Mouse (Mus musculus): ENCODE results near the gene Olfr1392. TPM values are rescaled to one million over a fixed set of nuclear protein-coding genes. Genes with fewer than 3 reads are reported as not detected.

Gene Olfr1392
- polyA plus RNA-seq, 2 experiments = 0.01 TPM; not detected in 1

DNA sequence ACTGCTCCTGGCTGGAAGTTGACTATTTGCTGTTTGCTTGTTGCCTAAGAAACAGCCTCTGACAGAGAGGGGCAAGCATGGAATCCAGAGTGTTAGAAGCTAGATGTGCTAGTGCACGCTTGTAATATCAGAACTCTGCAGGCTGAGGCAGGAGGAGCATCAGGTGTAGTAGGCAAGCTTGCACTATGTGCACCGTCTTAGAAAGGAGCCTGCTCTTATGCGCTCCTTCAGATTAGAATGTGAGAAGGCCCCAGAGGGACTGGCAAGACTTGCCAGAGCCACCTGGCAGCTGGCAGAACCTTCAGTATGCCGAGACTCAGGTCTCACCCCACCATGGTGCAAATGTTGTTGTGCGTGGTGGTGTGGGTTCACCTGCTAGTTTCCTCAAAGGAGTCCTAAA lies 33.0 kb upstream of the Olfr1392 start:
- Histone ChIP-seq H3K4me2 (ENCODE audit: low read depth) (peak overlapping the region; percentile 73), H3K4me1 (replicated peaks; ENCODE audit: control insufficient read depth in 2 of 2, insufficient read depth in 2 of 2, low read length in 1 of 2) (peaks cover 28 to 43% of the 10 kb centered on the region in 2 experiments), H3K36me3 (replicated peaks; ENCODE audit: control insufficient read depth, insufficient read depth, low read depth) (peaks cover 21% of the 10 kb centered on the region), H3K9me3 (ENCODE audit: control insufficient read depth, low read length) (no peaks in the 10 kb centered on the region), H3K27me3 (ENCODE audit: control insufficient read depth, insufficient read depth, low read length) (no peaks in the 10 kb centered on the region), H3K9ac (replicated peaks) (peak overlapping the region; percentile 10; the same call in 1 of the 2 replicates), H3K27ac (peak overlapping the region; percentile 81), H3K4me3 (ENCODE audit: insufficient read depth in 1 of 2, low read depth in 2 of 2, low read length in 2 of 2) (peak overlapping the region; percentile 82)
- 38% methylated on average over 5 of the region's 5 CpGs for WGBS (ENCODE audit: insufficient replicate concordance)
- ATAC-seq (ENCODE audit: insufficient read depth) (no peak), DNase-seq (ENCODE audit: low read depth in 3 of 3, low spot score in 3 of 3) (no peak)
- TF ChIP-seq CTCF (IDR thresholded peaks at IDR 0.05; ENCODE audit: low read depth) = no peak

DNA sequence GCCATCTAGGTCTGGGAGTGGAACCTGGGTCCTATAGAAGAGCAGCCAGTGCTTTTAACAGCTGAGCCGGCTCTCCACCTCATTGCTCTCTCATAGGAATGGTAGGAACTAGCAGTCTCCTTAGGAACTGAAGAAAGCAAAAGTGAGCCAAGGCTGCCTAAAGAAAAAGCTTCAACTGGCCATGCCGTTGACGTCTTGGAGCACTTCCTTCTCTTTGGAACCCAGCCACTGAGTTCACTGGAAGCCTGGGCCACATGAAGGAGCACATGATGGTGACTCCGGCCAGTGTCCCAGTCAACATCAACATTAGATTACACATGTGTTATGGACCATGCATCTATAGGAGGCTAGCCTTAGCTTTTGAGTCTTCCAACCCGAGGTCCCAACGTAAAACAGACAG lies 32.0 kb upstream of the Olfr1392 start:
- ATAC-seq (ENCODE audit: insufficient read depth) (no peak), DNase-seq (ENCODE audit: low read depth in 3 of 3, low spot score in 3 of 3) (no peak)
- Histone ChIP-seq H3K4me2 (ENCODE audit: low read depth) (peak overlapping the region; percentile 73; the same call in 1 of the 2 replicates), H3K27me3 (ENCODE audit: control insufficient read depth, insufficient read depth, low read length) (no peaks in the 10 kb centered on the region), H3K4me1 (replicated peaks; ENCODE audit: control insufficient read depth in 2 of 2, insufficient read depth in 2 of 2, low read length in 1 of 2) (peaks cover 21 to 37% of the 10 kb centered on the region in 2 experiments), H3K27ac (no peak overlapping the region), H3K9ac (replicated peaks) (no peak overlapping the region; the same call in 1 of the 2 replicates), H3K4me3 (ENCODE audit: insufficient read depth in 1 of 2, low read depth in 2 of 2, low read length in 2 of 2) (no peak overlapping the region), H3K36me3 (replicated peaks; ENCODE audit: control insufficient read depth, insufficient read depth, low read depth) (peaks cover 25% of the 10 kb centered on the region), H3K9me3 (ENCODE audit: control insufficient read depth, low read length) (no peaks in the 10 kb centered on the region)
- TF ChIP-seq EP300 (IDR thresholded peaks at IDR 0.05; ENCODE audit: low read depth) (no peak), CTCF (IDR thresholded peaks at IDR 0.05; ENCODE audit: low read depth) (no peak)
- WGBS (ENCODE audit: insufficient replicate concordance) = 77% methylated on average over 6 of the region's 6 CpGs

DNA sequence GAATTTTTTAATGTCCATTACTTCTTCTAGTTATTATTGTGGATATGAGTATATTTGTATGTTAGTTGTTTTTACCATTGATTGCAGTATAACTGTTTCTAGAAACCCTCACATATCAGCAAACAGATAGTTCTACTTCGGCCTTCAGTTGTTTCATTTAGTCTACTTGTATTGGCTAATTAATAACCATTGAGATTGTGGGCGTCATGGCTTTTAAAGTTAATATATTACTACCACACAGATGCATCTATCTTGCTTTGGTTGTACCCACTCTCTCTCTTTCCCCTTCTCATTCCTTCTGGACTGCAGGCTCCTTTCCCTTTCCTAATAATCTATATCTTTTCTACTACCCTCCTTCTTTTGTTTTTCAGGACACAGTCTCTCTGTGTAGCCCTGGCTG lies 25.8 kb upstream of the Olfr1392 start:
- no peaks in the 10 kb centered on the region for H3K4me1 ChIP-seq (replicated peaks; ENCODE audit: control insufficient read depth in 2 of 2, insufficient read depth in 2 of 2, low read length in 1 of 2)
- no peak for DNase-seq (ENCODE audit: low read depth in 3 of 3, low spot score in 3 of 3)
- no peak overlapping the region for H3K4me2 ChIP-seq (ENCODE audit: low read depth)
- TF ChIP-seq CTCF (IDR thresholded peaks at IDR 0.05; ENCODE audit: low read depth) = no peak
- TF ChIP-seq EP300 (IDR thresholded peaks at IDR 0.05; ENCODE audit: low read depth) = no peak
- WGBS (ENCODE audit: insufficient replicate concordance) = 65% methylated on average over 2 of the region's 2 CpGs
- peaks cover 40% of the 10 kb centered on the region for H3K36me3 ChIP-seq (replicated peaks; ENCODE audit: control insufficient read depth, insufficient read depth, low read depth)
- no peak overlapping the region for H3K9ac ChIP-seq (replicated peaks)
- H3K9me3 ChIP-seq (ENCODE audit: control insufficient read depth, low read length) = no peaks in the 10 kb centered on the region
- ATAC-seq (ENCODE audit: insufficient read depth) = no peak
- no peaks in the 10 kb centered on the region for H3K27me3 ChIP-seq (ENCODE audit: control insufficient read depth, insufficient read depth, low read length)
- no peak overlapping the region for H3K27ac ChIP-seq
- H3K4me3 ChIP-seq (ENCODE audit: insufficient read depth in 1 of 2, low read depth in 2 of 2, low read length in 2 of 2) = no peak overlapping the region

DNA sequence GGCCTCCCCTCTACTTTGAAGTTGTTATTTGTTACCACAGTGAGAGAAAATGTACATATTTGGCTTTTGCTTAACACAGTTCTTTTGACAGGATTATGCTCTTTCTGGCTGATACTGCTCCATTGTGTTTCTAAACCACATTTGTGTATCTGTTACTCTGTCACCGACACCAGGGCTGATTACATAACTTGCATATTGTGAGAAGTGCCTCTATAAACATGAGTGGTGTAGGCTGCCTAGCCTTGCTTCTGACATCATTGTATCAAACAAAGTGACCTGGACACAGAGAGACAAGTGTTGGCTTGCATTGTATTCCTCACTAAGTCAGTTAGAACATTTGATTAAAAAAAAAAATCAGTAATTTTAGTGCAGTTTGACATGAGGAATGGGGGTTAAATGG lies 25.3 kb upstream of the Olfr1392 start:
- Histone ChIP-seq H3K4me3 (ENCODE audit: insufficient read depth in 1 of 2, low read depth in 2 of 2, low read length in 2 of 2) (no peak overlapping the region), H3K27me3 (ENCODE audit: control insufficient read depth, insufficient read depth, low read length) (no peaks in the 10 kb centered on the region), H3K4me2 (ENCODE audit: low read depth) (no peak overlapping the region), H3K9me3 (ENCODE audit: control insufficient read depth, low read length) (no peaks in the 10 kb centered on the region), H3K27ac (no peak overlapping the region), H3K36me3 (replicated peaks; ENCODE audit: control insufficient read depth, insufficient read depth, low read depth) (peaks cover 36% of the 10 kb centered on the region), H3K9ac (replicated peaks) (no peak overlapping the region), H3K4me1 (replicated peaks; ENCODE audit: control insufficient read depth in 2 of 2, insufficient read depth in 2 of 2, low read length in 1 of 2) (no peaks in the 10 kb centered on the region)
- DNase-seq (ENCODE audit: low read depth in 3 of 3, low spot score in 3 of 3) (no peak), ATAC-seq (ENCODE audit: insufficient read depth) (no peak)
- 40% methylated on average over 1 of the region's 1 CpGs for WGBS (ENCODE audit: insufficient replicate concordance)
- no peak for TF ChIP-seq EP300 (IDR thresholded peaks at IDR 0.05; ENCODE audit: low read depth)
- no peak for TF ChIP-seq CTCF (IDR thresholded peaks at IDR 0.05; ENCODE audit: low read depth)

DNA sequence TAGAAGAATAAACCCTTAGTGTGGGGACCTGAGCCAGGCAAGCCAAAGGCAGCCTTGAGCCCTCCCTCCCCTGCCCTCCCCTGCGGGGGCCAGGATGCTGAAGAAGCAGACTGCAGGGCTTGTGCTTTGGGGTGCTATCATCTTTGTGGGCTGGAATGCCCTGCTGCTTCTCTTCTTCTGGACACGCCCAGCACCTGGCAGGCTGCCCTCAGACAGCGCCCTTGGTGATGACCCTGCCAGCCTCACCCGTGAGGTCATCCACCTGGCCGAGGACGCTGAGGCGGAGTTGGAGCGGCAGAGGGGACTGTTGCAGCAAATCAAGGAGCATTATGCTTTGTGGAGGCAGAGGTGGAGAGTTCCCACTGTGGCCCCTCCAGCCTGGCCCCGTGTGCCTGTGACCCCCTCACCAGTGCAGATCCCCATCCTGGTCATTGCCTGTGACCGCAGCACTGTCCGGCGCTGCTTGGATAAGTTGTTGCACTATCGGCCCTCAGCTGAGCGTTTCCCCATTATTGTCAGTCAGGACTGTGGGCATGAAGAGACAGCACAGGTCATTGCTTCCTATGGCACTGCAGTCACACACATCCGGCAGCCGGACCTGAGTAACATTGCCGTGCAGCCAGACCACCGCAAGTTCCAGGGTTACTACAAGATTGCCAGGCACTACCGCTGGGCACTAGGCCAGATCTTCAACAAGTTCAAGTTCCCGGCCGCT lies 24.3 kb upstream of the Olfr1392 start:
- Histone ChIP-seq H3K9me3 (ENCODE audit: control insufficient read depth, low read length) (no peaks in the 10 kb centered on the region), H3K4me2 (ENCODE audit: low read depth) (no peak overlapping the region), H3K36me3 (replicated peaks; ENCODE audit: control insufficient read depth, insufficient read depth, low read depth) (peaks cover 31% of the 10 kb centered on the region), H3K9ac (replicated peaks) (no peak overlapping the region), H3K27me3 (ENCODE audit: control insufficient read depth, insufficient read depth, low read length) (no peaks in the 10 kb centered on the region), H3K4me3 (ENCODE audit: insufficient read depth in 1 of 2, low read depth in 2 of 2, low read length in 2 of 2) (no peak overlapping the region), H3K27ac (no peak overlapping the region), H3K4me1 (replicated peaks; ENCODE audit: control insufficient read depth in 2 of 2, insufficient read depth in 2 of 2, low read length in 1 of 2) (no peaks in the 10 kb centered on the region)
- ATAC-seq (ENCODE audit: insufficient read depth) (0 out of 2 replicates have a peak, but pooled peaks have one; percentile 14), DNase-seq (ENCODE audit: low read depth in 3 of 3, low spot score in 3 of 3) (no peak)
- 91% methylated on average over 21 of the region's 21 CpGs for WGBS (ENCODE audit: insufficient replicate concordance)
- TF ChIP-seq EP300 (IDR thresholded peaks at IDR 0.05; ENCODE audit: low read depth) (no peak), CTCF (IDR thresholded peaks at IDR 0.05; ENCODE audit: low read depth) (no peak)

Measured in liver, embryonic 14.5 days (tissue).